Mouse (Mus musculus) spleen, postnatal 10 days (tissue): ENCODE results near the gene Slc12a7.
A peak's percentile ranks its signal among the peaks of the same experiment; 100 is the strongest.
"Not testable (repeated sequence)": the region's sequence is repeated elsewhere in the genome, so short reads cannot be mapped to it uniquely, and the experiment has no call there.

Experiments
- DNase-seq, 2 experiments: peaks; one replicate each; pipeline ENCODE4 v3.0.0; 2021 to 2022; ENCODE audit warnings: low spot score in 2 of 2

Slc12a7 gene

GRCm38 (mm10) chr13:73718225-73718624, 14.7 kb upstream of the Slc12a7 start:
- peak; percentile 64 to 81 for DNase-seq

GRCm38 (mm10) chr13:73720241-73720640, 12.7 kb upstream of the Slc12a7 start:
- no peak for DNase-seq

- DNase-seq, result peak in 1 of 2 experiments; percentile 52
Measured at GRCm38 (mm10) chr13:73723081-73723668, 9.7 kb upstream of the Slc12a7 start.

- DNase-seq, result no peak
Measured at GRCm38 (mm10) chr13:73725315-73725714, 7.6 kb upstream of the Slc12a7 start.

- no peak for DNase-seq
Measured at GRCm38 (mm10) chr13:73727621-73728025, 5.3 kb upstream of the Slc12a7 start.

GRCm38 (mm10) chr13:73728633-73729032, 4.3 kb upstream of the Slc12a7 start:
- no peak for DNase-seq

- DNase-seq, result no peak
Measured at GRCm38 (mm10) chr13:73730913-73731312, 2.0 kb upstream of the Slc12a7 start.

GRCm38 (mm10) chr13:73732235-73732634, 659 bp upstream of the Slc12a7 start:
- DNase-seq, result no peak

- DNase-seq, result no peak
Measured at GRCm38 (mm10) chr13:73734379-73734778, 1.5 kb downstream of the Slc12a7 start.

- no peak for DNase-seq
Measured at GRCm38 (mm10) chr13:73735270-73735669, 2.4 kb downstream of the Slc12a7 start.

GRCm38 (mm10) chr13:73735928-73736327, 3.0 kb downstream of the Slc12a7 start:
- no peak for DNase-seq

- no peak for DNase-seq
Measured at GRCm38 (mm10) chr13:73736943-73737342, 4.0 kb downstream of the Slc12a7 start.

- DNase-seq, result not testable (repeated sequence)
Measured at GRCm38 (mm10) chr13:73740399-73740944, 7.6 kb downstream of the Slc12a7 start.

- DNase-seq, result peak in 1 of 2 experiments; percentile 21
Measured at GRCm38 (mm10) chr13:73742944-73743343, 10.1 kb downstream of the Slc12a7 start.

- DNase-seq, result no peak
Measured at GRCm38 (mm10) chr13:73743662-73744061, 10.8 kb downstream of the Slc12a7 start.

- DNase-seq, result peak in 1 of 2 experiments; percentile 27
Measured at GRCm38 (mm10) chr13:73748663-73749440, 16.0 kb downstream of the Slc12a7 start.

- no peak for DNase-seq
Measured at GRCm38 (mm10) chr13:73750435-73750834, 17.5 kb downstream of the Slc12a7 start.

- DNase-seq, result no peak
Measured at GRCm38 (mm10) chr13:73751284-73751683, 18.4 kb downstream of the Slc12a7 start.

- DNase-seq, result no peak
Measured at GRCm38 (mm10) chr13:73755809-73756208, 22.9 kb downstream of the Slc12a7 start.

- DNase-seq, result no peak
Measured at GRCm38 (mm10) chr13:73756916-73757315, 24.0 kb downstream of the Slc12a7 start.

GRCm38 (mm10) chr13:73757362-73757761, 24.5 kb downstream of the Slc12a7 start:
- DNase-seq, result no peak

- DNase-seq, result no peak
Measured at GRCm38 (mm10) chr13:73759596-73759995, 26.7 kb downstream of the Slc12a7 start.

- no peak for DNase-seq
Measured at GRCm38 (mm10) chr13:73760126-73760525, 27.2 kb downstream of the Slc12a7 start.
